In genomic region chr7:144072219-144072618, GRCm38 (mm10) we compare ENCODE assay signal across 8 mouse cellular contexts.
DNase-seq lines count a peak whose midpoint lies in the region; ATAC-seq lines count a peak whose summit lies in the region.

No protein-coding gene starts in this region.

- peak; percentile 7 for DNase-seq in CD4-positive, CD25-positive, alpha-beta regulatory T cell, adult 2 months (ENCODE audit: low read depth, low spot score)
- peak; percentile 47 for DNase-seq in layer of hippocampus, adult 11-12 months (ENCODE audit: low spot score)
- DNase-seq in layer of hippocampus, postnatal 36 days, result no peak
- DNase-seq in ZHBTc4 (ENCODE audit: low read depth, low spot score), result peak; percentile 53
- peak; percentile 33 to 46 for DNase-seq in kidney, postnatal 36 days
- no peak for DNase-seq in right cerebral cortex, postnatal 36 days (ENCODE audit: low spot score in 2 of 2)

- ATAC-seq in CD4-positive, CD25-positive, alpha-beta regulatory T cell, adult 4 months, result no peak
- ATAC-seq in inflammation-experienced regulatory T-cells, adult 6 months, result no peak

Comparison
In these comparisons a context has a peak if more than half of its experiments do, and no peak if none do; other contexts are left out.
1. DNase-seq: peak in CD4-positive, CD25-positive, alpha-beta regulatory T cell, adult 2 months (single experiment), layer of hippocampus, adult 11-12 months (single experiment), ZHBTc4 (single experiment) and kidney, postnatal 36 days (2 of 2); none in layer of hippocampus, postnatal 36 days (0 of 2) and right cerebral cortex, postnatal 36 days (0 of 2).